Mouse (Mus musculus) liver, embryonic 11.5 days (tissue): ENCODE results near the gene Scyl2. TPM values are rescaled to one million over a fixed set of nuclear protein-coding genes. Genes with fewer than 3 reads are reported as not detected.

Experiments
- ATAC-seq: fragments of 200-750 bp; cut with Nextera tagmentation; replicated peaks from 2 replicates; pipeline ENCODE4 v1.8.0; 2017; ENCODE audit warnings: moderate number of reproducible peaks, mild to moderate bottlenecking, moderate TSS enrichment, moderate library complexity; ENCODE audit not compliant: low FRiP score
- DNase-seq: peaks from one replicate; pipeline ENCODE4 v3.0.0-alpha.2; 2017; ENCODE audit warnings: low spot score
- H3K27ac ChIP-seq: fragments of 300-500 bp; sonication (generic); 2 replicates; pipeline ENCODE4 v1.5.1; 2014; ENCODE audit warnings: mild to moderate bottlenecking, low read depth, low read length, control low read depth
- H3K27me3 ChIP-seq: fragments of 300-500 bp; sonication (generic); replicated peaks from 2 replicates; pipeline ENCODE4 v1.6.1; 2014; ENCODE audit warnings: low read length, mixed read lengths; ENCODE audit not compliant: control insufficient read depth, insufficient read depth
- H3K36me3 ChIP-seq: fragments of 300-500 bp; sonication (generic); 2 replicates; pipeline ENCODE4 v1.6.1; 2014; ENCODE audit warnings: mild to moderate bottlenecking, low read length, moderate library complexity, mixed read lengths; ENCODE audit not compliant: control insufficient read depth, insufficient read depth
- H3K4me1 ChIP-seq: fragments of 300-500 bp; sonication (generic); replicated peaks from 2 replicates; pipeline ENCODE4 v1.6.1; 2014; ENCODE audit warnings: low read length, mixed read lengths; ENCODE audit not compliant: control insufficient read depth, insufficient read depth
- H3K4me2 ChIP-seq: fragments of 300-500 bp; sonication (generic); 2 replicates; pipeline ENCODE4 v1.6.1; 2014; ENCODE audit warnings: mild to moderate bottlenecking, control low read depth, moderate library complexity
- H3K4me3 ChIP-seq: fragments of 300-500 bp; sonication (generic); 2 replicates; pipeline ENCODE4 v1.5.1; 2014; ENCODE audit warnings: low read depth, low read length, control low read depth
- H3K9ac ChIP-seq: fragments of 300-500 bp; sonication (generic); 2 replicates; pipeline ENCODE4 v1.6.1; 2014; ENCODE audit warnings: low read depth, low read length, control low read depth
- H3K9me3 ChIP-seq: fragments of 300-500 bp; sonication (generic); 2 replicates; pipeline ENCODE4 v1.6.1; 2016; ENCODE audit warnings: low read length, inconsistent platforms, mixed read lengths; ENCODE audit not compliant: control insufficient read depth
- WGBS: fragments of 180-500 bp; shearing (Covaris S2); extraction: QIAGEN DNeasy Blood & Tissue Kit; methylation state at CpG from one replicate; pipeline ENCODE4 v1.1.7; 2014; 5-methylcytosine and 5-hydroxymethylcytosine counted together
- polyA plus RNA-seq: library from polyadenylated mRNA; unstranded; fragments of >200 nt; fragmentation: Nextera tagmentation; extraction: Ambion mirVana; gene quantifications from 2 replicates; pipeline ENCODE4 v1.2.1, GENCODE M21; 2014

Scyl2 gene
- 11.7 and 13.3 TPM in 2 replicates for polyA plus RNA-seq

DNA sequence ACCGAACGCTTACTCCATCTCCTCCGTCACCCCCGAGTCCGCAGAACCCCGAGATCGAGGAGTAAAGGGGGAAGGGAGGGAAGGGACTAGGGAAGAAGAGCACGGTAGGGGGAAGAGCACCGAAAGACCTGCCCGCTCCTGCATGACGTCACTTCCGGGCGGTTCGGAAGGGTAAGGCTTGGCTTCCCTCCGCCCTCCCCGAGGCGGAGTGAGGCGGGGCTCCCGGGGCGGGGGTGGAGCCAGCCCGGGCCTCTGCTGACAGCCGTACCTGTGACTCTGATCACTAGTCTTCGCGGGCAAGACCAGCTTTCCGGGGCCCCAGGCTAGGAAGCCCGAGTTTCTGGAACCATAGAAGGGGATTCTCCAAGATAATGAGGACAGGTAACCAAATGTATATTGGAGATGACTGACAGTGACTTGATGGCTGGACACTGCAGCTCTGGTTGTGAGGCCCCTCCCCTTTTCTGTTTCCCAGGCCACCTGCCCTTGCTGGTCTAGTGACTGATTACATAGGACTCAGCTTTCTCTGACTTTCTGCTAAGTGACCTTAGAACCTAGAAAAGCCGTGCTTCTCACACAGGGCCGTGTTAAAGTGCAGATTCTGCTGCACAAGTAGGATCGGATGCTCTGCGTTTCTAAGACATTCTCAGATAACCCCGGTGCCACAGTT is at the start of gene Scyl2:
Gene Scyl2, minus strand, starts transcription at position 147 of the 670 bp plus-strand sequence.
- Histone ChIP-seq H3K9me3 (no peaks in the 10 kb centered on the region), H3K4me2 (peak within 1 kb of the TSS; percentile 87), H3K4me3 (peak within 1 kb of the TSS; percentile 99), H3K36me3 (no peaks in the 10 kb centered on the region), H3K9ac (peak within 1 kb of the TSS; percentile 92), H3K27ac (peak within 1 kb of the TSS; percentile 88), H3K4me1 (peaks cover 32% of the 10 kb centered on the region), H3K27me3 (no peaks in the 10 kb centered on the region)
- peak; percentile 95 for ATAC-seq
- peak; percentile 93 for DNase-seq
- 5% methylated on average over 31 of the region's 31 CpGs for WGBS

DNA sequence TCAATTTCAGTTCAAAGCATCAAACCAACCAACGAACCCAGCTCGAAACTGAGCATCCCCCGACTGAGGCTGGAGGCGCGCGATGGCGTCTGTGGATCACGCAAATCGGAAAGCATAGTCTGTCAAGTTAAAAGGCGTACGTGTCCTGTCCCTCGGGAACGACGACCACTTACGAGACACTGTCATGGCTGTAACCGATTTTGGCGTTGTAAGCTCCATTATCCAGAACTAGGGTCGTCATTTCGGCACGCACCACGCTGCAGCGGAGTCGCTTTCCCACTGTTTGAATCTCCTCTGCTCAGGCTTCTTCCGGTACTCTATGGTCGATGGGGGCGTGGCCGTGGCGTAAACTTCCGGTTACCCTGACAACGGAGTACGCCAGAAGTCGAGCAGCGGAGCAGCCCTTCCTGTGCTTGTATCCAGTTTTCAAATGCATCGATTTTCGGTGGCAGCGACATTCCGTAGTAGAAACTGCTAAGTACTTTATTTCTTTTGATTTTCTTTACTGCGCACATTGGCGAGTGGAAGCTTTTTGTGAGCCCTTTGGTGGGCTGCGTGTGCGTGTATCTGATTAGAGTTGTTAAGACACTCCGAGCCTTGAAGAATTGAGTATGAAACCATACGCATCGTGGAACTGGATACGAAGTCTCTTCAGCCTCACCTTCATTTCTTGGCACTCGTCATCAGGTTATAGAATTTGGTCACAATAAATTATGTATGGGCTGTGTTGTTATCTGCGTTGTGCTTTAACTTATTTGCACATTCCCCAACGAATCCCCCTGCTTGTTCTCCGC is 46.1 kb upstream of the Scyl2 start, which contains the start of gene Actr6:
Gene Actr6, minus strand, starts transcription at position 295 of the 794 bp plus-strand sequence.
- ATAC-seq (peak; percentile 97), DNase-seq (peak; percentile 93)
- under 1% methylated on average over 49 of the region's 49 CpGs for WGBS
- Histone ChIP-seq H3K27me3 (no peaks in the 10 kb centered on the region), H3K4me3 (peak within 1 kb of the TSS; percentile 67), H3K9me3 (no peaks in the 10 kb centered on the region), H3K27ac (no peak within 1 kb of the TSS), H3K4me1 (0 out of 2 replicates have a peak, but pooled peaks cover 3% of the 10 kb centered on the region), H3K4me2 (peak within 1 kb of the TSS; percentile 61), H3K9ac (peak within 1 kb of the TSS; percentile 66), H3K36me3 (no peaks in the 10 kb centered on the region)

- no peak overlapping the region for H3K27ac ChIP-seq
- H3K4me2 ChIP-seq = peak overlapping the region; percentile 61
- H3K27me3 ChIP-seq = no peaks in the 10 kb centered on the region
- H3K4me3 ChIP-seq = peak overlapping the region; percentile 67
- DNase-seq = no peak
- no peak for ATAC-seq
- H3K36me3 ChIP-seq = no peaks in the 10 kb centered on the region; the same call in 1 of the 2 replicates
- H3K9me3 ChIP-seq = no peaks in the 10 kb centered on the region
- peak overlapping the region; percentile 66 for H3K9ac ChIP-seq
- WGBS = 13% methylated on average over 5 of the region's 5 CpGs
- 0 out of 2 replicates have a peak, but pooled peaks cover 3% of the 10 kb centered on the region for H3K4me1 ChIP-seq
These were observed 45.3 kb upstream of the Scyl2 start for GRCm38 (mm10) chr10:89731341-89731740.

DNA sequence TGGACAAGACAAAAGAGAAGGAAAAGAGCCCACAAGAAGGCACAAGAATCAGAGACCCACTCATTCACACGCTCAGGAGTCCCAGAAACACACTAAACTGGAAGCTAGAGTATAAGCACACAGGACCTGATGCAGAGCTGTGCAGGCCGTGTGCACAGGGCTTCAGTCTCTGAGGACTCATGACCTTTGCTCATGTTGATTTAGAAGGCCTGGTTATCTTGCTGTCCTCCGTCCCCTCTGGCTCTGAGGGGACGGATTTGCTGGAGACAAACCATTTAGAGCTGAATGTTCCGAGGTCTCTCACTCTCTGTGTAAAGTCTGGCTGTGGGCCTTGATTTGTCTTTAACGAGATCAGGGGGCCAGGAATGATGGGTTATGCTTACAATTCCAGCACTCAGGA is 44.3 kb upstream of the Scyl2 start:
- DNase-seq (no peak), ATAC-seq (no peak)
- no peak overlapping the region for H3K27ac ChIP-seq
- 0 out of 2 replicates have a peak, but pooled peaks cover 3% of the 10 kb centered on the region for H3K4me1 ChIP-seq
- H3K9ac ChIP-seq = no peak overlapping the region
- H3K4me3 ChIP-seq = no peak overlapping the region
- H3K27me3 ChIP-seq = no peaks in the 10 kb centered on the region
- H3K36me3 ChIP-seq = no peaks in the 10 kb centered on the region; the same call in 1 of the 2 replicates
- no peaks in the 10 kb centered on the region for H3K9me3 ChIP-seq
- 80% methylated on average over 6 of the region's 6 CpGs for WGBS
- peak overlapping the region; percentile 61 for H3K4me2 ChIP-seq

- Histone ChIP-seq H3K27me3 (no peaks in the 10 kb centered on the region), H3K4me1 (no peaks in the 10 kb centered on the region; the same call in 1 of the 2 replicates), H3K9ac (no peak overlapping the region), H3K36me3 (peaks cover 15% of the 10 kb centered on the region), H3K4me2 (no peak overlapping the region), H3K4me3 (no peak overlapping the region), H3K9me3 (no peaks in the 10 kb centered on the region), H3K27ac (no peak overlapping the region)
- no peak for DNase-seq
- ATAC-seq = no peak
- 85% methylated on average over 14 of the region's 14 CpGs for WGBS
These were observed 36.4 kb upstream of the Scyl2 start for GRCm38 (mm10) chr10:89722247-89723195.

DNA sequence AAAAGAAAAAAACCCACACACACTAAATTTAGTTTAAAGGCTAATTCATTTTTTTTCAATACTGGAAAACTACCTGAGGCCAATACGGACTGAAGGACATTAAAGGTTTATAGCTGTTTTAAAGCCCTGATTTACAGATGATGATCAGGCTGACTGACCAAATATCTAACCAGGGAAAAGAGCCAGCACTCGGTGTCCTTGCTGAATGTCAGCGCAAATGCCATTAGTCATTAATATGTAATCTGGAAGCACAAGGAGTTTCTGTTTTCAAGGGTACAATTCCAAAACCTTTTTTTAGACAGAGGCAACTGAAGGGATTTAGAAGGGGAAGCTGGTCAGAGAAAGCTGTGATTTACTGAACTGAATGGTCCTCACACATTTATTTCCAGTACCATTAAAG is 34.7 kb upstream of the Scyl2 start:
- Histone ChIP-seq H3K4me3 (no peak overlapping the region), H3K27ac (no peak overlapping the region), H3K4me1 (no peaks in the 10 kb centered on the region; the same call in 1 of the 2 replicates), H3K9ac (no peak overlapping the region), H3K36me3 (peaks cover 15% of the 10 kb centered on the region), H3K27me3 (no peaks in the 10 kb centered on the region), H3K4me2 (no peak overlapping the region), H3K9me3 (no peaks in the 10 kb centered on the region)
- DNase-seq = no peak
- WGBS = 91% methylated on average over 3 of the region's 3 CpGs
- no peak for ATAC-seq

DNA sequence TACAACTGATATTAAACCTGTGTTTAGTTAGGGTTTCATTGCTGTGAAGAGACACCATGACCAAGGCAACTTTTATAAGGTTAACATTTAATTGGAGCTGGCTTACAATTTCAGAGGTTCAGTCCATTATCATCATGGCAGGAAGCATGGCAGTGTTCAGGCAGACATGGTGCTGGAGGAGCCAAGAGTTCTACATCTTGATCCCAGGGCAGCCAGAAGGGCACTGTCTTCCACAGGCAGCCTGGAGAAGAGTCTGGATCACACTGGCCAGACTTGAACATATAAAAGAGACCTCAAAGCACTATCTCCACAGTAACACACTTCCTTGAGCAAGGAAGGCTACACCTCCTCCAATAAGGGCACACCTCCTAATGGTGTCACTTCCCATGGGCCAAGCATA is 34.2 kb upstream of the Scyl2 start:
- no peak overlapping the region for H3K27ac ChIP-seq
- H3K4me1 ChIP-seq = no peaks in the 10 kb centered on the region; the same call in 1 of the 2 replicates
- H3K9me3 ChIP-seq = no peaks in the 10 kb centered on the region
- H3K4me3 ChIP-seq = no peak overlapping the region
- H3K27me3 ChIP-seq = no peaks in the 10 kb centered on the region
- DNase-seq (no peak), ATAC-seq (no peak)
- no peak overlapping the region for H3K9ac ChIP-seq
- H3K36me3 ChIP-seq = peaks cover 15% of the 10 kb centered on the region
- H3K4me2 ChIP-seq = no peak overlapping the region

DNA sequence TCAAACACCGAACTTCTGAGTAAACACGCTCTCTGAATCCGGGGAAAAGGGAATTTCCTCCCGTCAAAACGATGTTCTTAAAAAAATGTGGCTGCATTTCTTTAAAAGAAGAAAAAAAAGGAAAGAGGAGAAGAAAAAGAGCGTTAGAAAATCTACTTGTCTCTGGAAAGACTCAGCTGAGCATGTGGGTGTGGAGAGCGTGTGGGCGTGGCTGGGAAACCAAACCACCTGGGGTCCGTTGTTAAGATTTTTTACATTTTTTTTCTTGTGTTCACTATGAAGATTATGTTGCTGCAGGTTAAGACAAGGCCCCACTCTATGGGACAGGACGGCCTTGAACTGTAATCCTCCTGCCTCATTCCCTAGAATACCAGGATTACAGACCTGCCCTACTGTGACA is 28.8 kb upstream of the Scyl2 start:
- H3K27ac ChIP-seq = no peak overlapping the region
- no peak overlapping the region for H3K4me2 ChIP-seq
- ATAC-seq = no peak
- no peaks in the 10 kb centered on the region; the same call in 1 of the 2 replicates for H3K4me1 ChIP-seq
- no peaks in the 10 kb centered on the region for H3K27me3 ChIP-seq
- H3K36me3 ChIP-seq = peaks cover 15% of the 10 kb centered on the region
- H3K9me3 ChIP-seq = no peaks in the 10 kb centered on the region
- DNase-seq = no peak
- 83% methylated on average over 10 of the region's 10 CpGs for WGBS
- H3K9ac ChIP-seq = no peak overlapping the region
- no peak overlapping the region for H3K4me3 ChIP-seq
